Mouse (Mus musculus) 416B (cell line): Measurements from ENCODE around the gene Gps1.
"Not testable (repeated sequence)": the region's sequence is repeated elsewhere in the genome, so short reads cannot be mapped to it uniquely, and the experiment has no call there.

Source experiments
- DNase-seq: peaks from one replicate; pipeline ENCODE4 v3.0.0; 2011; ENCODE audit warnings: low read depth

Gps1 gene

GRCm38 (mm10) chr11:120784064-120784791 lies at the start of gene Gps1, which contains the start of gene Rfng:
Gps1 (plus strand) TSS chr11:120784272.
Rfng (minus strand) TSS chr11:120784207.
- peak; percentile 68 for DNase-seq

DNA sequence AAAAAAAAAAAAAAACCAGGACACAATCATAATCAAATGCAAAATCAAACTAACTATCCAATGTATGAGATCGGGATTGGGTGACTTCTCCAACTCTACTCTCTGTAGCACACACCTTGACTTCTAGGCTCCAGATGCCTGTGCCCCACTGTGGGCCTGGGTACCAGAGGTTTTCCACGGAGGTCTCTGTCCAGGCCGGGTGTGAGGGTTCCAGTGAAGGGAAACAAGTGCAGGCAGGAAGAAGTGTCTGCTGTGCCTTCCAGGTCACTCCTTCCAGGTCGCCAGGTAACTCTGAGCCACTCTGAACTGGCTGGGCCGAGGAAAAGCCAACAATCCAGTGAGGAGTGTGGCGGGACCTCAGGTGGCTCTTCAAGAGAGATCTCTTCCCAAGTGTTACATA lies 47.6 kb upstream of the Gps1 start:
- no peak for DNase-seq

DNA sequence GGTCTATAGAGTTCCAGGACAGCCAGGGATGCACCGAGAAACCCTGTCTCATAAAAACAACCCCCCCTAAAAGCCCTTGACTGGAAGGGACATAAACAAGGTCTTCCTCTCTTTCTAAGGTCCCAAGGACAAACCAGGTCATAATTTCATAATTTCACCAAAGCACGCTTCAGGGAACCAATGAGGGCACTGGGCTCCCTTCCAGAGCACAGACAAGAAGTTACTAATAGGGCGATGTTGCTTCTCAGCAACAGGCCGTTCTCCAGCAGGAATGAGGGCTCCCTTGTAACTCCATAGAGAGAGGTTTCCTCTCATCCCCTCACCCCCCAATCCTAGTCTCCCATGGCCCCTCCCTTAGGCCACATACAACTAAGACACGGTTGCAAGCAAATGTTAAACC lies 43.1 kb upstream of the Gps1 start:
- no peak for DNase-seq

DNA sequence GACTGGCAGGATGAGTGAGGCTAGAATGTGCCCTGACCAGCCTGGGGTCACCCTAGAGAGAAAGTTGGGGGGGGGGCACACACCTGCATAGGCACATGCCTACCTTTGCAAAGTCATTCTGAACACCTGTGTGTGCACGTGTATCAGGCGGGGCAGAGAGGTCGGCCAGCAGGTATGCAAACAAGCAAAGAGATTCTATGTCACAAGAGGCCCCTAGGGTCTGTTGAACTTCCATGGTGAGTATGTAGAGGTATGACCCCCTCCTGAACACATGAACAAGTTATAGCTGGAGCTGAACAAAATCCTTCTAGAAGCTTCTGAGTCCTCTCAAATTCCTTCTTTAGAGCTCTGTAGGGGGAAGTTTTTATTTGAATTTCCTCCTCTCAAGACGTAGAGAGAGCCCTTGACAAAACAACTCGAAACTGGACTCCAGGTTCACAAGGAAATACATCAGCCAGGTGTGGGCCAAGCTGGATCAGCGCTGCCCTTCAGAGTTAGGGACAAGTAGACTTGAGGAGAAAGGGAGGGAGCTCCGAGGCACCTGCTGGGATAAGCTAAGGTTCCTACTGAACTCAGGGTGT lies 39.9 kb upstream of the Gps1 start:
- DNase-seq = no peak

DNA sequence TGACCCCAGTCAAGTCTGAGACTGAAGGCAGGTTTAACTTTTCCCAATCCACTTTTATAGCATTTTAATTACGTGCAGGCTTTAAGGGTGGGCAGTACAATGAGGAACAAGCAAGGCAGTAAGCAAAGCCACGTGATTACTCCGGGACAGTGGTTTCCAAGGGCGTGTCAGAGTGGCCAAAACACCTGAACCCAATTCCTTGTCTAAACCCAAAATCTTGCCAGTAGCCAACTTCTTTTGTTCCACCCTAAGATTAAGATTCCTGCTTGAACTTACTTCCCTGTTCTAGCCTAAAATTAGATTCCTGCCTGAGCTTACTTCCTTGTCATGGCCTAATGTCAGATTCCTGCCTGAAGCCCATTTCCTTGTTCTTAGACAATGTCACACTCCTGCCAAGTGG lies 36.1 kb upstream of the Gps1 start:
- no peak for DNase-seq

- DNase-seq = peak; percentile 75
Observed at GRCm38 (mm10) chr11:120749430-120749829, 34.6 kb upstream of the Gps1 start.

- DNase-seq = no peak
Observed at GRCm38 (mm10) chr11:120751606-120752005, 32.5 kb upstream of the Gps1 start.

DNA sequence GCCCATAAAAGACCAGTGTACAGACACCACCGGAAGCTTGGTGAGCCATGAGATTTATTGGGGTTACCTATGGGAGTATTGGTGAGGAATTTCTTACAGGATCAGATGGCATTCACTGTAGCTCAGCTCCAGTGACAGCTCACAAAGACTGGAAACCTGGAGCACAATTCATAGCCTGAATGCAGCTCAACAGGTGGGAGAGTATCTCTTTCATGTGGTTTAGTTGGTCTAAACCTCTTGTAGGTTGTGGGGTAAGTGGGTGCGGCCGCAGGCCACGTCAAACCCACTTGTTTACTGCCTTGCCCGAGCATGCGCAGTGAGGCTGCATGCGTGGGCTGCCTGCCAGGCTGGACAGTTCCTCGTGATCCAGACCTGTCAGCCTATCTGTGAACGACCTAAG lies 23.8 kb upstream of the Gps1 start:
- no peak for DNase-seq

GRCm38 (mm10) chr11:120761811-120762671 lies 22.0 kb upstream of the Gps1 start:
- DNase-seq = no peak

DNA sequence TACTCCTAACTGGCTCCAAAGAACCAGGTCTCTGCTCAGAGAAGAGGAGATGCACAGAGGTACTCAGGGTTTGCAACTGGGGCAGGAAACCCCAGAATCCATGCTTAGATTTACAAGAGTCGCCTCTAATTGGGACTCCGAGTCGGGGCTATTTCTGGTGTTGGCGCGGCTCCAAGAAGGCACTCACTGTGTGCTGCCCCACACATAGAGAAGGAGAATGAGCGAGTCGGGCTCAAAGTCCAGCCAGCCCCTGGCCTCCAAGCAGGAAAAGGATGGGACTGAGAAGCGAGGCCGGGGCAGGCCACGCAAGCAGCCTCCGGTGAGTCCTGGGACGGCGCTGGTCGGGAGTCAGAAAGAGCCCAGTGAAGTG lies 21.4 kb upstream of the Gps1 start, which contains the start of gene Hmga1b:
Gene Hmga1b (plus strand): TSS at position 123 of the 370 bp plus-strand sequence.
- not testable (repeated sequence) for DNase-seq

DNA sequence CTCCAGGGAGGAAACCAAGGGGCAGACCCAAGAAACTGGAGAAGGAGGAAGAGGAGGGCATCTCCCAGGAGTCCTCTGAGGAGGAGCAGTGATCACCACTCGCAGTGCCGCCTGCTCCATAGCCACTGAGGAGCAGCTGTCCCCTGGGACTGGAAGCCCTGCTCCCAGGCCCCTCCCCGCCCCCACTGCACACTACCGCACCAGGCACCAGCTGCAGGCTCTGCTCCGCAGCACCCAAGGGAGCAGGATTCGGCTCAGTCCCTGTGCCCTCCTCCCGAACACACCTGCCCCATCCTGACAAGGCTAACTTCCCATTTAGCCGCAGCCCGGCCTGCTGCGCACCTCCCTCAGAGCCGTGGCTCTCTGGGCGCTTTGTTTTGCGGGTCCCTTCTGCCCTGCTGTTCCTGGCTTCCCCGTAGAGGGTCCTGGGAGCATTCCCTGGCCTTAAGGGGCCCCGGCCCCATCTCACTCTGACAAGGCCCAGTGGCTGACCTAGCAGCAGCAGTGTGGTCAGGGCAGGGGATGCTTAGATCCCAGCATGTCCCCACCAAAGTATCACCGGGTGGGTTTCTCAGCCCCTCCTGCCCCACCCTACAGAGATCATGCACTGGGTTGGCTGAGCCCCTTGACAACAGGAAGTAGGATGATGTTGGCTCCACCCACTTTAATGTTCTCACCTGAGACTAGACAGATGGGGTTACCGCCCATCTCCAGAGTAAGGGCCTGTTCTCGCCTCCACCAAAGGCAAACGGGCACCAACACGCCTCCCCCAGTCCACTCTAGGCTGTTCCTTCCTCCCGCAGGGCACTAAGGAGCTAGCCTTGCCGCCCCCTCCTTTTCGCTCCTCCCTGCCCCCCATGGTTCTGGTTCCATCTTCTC lies 20.7 kb upstream of the Gps1 start:
- not testable (repeated sequence) for DNase-seq

DNA sequence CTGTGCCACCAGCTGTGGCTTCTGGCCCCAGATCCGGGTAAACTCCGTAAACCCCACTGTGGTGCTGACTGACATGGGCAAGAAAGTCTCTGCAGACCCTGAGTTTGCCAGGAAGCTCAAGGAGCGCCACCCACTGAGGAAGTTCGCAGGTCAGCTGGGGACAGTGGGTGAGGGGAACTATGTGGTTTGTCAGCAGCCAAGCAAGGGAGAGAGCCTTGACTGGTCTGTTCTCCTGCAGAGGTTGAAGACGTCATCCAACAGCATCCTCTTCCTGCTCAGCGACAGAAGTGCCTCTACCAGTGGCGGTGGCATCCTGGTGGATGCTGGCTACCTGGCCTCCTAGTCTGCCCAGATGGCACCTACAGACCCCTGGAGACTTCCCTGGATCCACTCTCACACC lies 17.0 kb upstream of the Gps1 start:
- DNase-seq = peak; percentile 20

DNA sequence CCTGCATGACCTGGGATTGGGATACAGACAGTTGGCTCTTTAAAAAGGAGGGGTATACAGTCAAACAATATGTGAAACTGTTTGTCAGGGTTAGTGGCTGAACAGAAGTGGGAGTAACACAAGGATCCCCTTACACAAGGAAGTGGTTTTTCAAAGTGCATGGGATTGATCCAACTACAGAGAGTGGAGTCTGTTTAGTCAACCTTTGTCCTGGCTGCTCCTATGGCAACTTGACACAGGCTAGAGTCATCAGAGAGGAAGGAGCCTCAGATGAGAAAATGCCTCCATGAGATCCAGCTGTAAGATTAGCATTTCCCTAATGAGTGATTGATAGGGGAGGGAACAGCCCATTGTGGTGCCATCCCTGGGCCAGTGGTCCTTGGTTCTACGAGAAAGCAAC lies 15.9 kb upstream of the Gps1 start:
- DNase-seq = peak; percentile 20

DNA sequence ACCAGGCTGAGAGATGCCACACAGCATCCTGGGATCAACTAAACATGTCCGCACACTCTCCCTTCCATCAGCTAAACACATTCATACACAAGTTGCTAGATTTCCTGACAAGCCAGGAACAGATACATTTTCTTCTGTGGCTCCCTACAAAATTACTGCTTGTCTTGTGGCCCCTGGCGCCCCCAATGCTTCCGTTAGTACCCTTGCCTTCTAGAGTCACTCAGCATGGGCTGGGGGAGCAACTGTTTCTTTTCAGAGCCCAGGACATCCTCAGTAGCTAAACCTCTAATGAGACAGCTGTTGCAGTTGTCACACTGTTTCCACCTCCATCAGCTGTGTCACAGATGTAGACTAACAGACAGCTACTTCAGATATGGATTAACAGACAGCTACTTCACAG lies 11.3 kb upstream of the Gps1 start:
- DNase-seq = no peak

DNA sequence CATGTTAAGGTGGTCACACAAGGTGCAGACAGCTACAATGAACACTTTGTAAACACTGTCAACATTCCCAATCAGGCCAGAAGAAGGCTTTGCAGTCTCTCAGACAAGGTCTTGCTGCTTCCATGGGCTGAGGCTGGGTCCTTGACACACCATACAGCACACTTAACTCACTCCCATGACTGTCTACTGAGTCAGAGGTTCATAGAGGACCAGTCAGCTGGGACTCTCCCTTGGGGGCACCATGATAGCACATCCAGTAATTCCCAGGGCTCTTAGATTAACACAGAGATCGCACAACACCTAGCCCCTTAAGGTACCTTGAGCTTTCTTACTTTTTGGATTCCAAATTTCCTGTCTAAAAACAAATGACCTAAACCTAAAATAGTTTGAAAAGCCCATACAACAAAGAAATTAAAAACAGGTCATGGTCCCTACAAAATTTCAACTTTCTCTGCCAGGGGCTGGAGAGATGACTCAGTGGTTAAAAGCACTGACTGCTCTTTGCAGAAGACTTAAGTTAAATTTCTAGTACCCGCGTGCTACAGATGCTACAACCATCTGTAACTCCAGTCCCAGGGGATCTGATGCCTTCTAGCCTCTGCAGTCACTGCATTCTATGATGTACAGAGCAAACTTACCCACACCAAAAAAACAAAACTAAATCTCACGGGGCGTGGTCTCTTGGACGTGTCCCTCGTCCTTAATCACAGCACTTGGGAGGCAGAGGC lies 10.4 kb upstream of the Gps1 start:
- DNase-seq = no peak

- peak; percentile 94 for DNase-seq
Observed at GRCm38 (mm10) chr11:120775774-120776469, 8.2 kb upstream of the Gps1 start.

DNA sequence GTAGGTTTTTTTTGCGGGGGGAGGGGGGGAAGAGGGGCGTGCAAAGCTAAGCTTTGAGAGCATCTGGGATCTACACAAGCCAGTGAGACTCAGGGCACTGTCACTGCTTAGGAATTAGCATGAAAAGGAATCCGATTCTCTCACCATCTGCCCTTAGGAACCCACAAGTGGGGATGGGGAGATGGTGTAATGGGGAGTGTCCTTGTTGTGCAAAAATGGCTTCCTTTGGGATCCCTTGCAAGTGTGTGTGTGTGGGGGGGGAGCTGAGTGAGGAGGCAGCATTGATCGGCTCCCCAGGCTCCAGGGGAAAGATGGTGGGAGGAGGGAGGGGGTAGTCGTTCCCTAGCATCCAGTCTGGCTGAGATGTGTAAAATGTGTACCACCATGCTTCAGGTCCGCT lies 6.9 kb upstream of the Gps1 start:
- no peak for DNase-seq

- no peak for DNase-seq
Observed at GRCm38 (mm10) chr11:120779876-120780275, 4.2 kb upstream of the Gps1 start.

DNA sequence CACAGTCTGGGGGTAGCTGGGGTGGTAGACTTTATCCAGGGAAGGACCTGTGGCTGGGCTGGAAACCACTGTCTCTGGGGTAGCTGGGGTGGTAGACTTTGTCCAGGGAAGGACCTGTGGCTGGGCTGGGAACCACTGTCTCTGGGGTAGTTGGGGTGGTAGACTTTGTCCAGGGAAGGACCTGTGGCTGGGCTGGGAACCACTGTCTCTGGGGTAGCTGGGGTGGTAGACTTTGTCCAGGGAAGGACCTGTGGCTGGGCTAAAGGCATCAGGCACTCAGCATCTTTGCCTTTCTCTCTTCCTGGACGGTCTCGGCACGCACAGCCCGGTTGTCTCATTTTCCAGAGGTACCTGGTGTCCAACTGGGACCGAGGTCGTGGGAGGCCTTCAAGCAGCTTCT lies 2.7 kb upstream of the Gps1 start:
- not testable (repeated sequence) for DNase-seq

DNA sequence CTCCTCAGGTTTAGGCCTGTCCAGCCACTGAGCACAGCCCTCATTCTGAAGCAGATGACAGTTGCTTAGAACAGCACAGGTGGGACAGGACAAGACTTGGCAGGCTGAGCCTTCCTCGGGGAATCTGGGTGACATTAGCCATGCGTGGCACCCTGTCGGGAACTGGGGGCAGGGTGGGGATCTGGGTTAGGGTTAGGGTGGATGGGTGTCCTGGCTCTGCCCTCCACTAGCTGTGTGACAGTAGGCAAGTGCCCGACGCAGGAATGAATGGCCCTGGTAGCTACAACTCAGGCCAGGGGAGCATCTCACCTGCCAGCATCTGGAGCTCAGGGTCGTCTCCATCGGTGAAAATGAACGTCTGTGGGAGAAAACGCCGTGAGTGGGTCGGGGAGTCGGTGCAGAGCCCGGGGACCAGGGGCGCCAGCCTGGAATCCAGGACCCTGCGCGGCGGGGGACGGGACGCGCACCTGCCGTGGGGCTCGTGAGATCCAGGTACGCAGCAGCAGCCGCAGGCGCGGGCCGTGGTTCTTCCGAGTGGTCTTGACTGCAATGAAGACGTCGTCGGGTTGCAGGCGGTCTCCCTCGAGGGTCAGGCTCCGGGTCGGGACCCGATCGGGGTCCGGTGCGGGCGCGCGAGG lies 527 bp upstream of the Gps1 start:
- no peak for DNase-seq
